Mouse (Mus musculus): ENCODE results near the gene Rhog. TPM values are rescaled to one million over a fixed set of nuclear protein-coding genes. Genes with fewer than 3 reads are reported as not detected.

Gene Rhog
- polyA plus RNA-seq, 1 experiment from 2014 or later, result 27.0 TPM

- no peak overlapping the region for H3K4me3 ChIP-seq
- H3K4me2 ChIP-seq (replicated peaks), result no peak overlapping the region
- no peak for ATAC-seq (ENCODE audit: low FRiP score, low read depth)
- H3K9me3 ChIP-seq, result no peaks in the 10 kb centered on the region
- H3K9ac ChIP-seq (replicated peaks), result no peak overlapping the region
- 86% methylated on average over 8 of the region's 8 CpGs for WGBS
- no peaks in the 10 kb centered on the region for H3K27me3 ChIP-seq
- no peaks in the 10 kb centered on the region for H3K4me1 ChIP-seq
- H3K27ac ChIP-seq (replicated peaks), result no peak overlapping the region
- H3K36me3 ChIP-seq, result peaks cover 50% of the 10 kb centered on the region
These were observed 17.1 kb downstream of the Rhog start for GRCm38 (mm10) chr7:102238686-102239286.

GRCm38 (mm10) chr7:102233059-102233458, 22.8 kb downstream of the Rhog start:
- 75% methylated on average over 4 of the region's 4 CpGs for WGBS
- H3K4me1 ChIP-seq, result no peaks in the 10 kb centered on the region
- H3K9me3 ChIP-seq, result no peaks in the 10 kb centered on the region
- H3K4me3 ChIP-seq, result no peak overlapping the region
- H3K27me3 ChIP-seq, result no peaks in the 10 kb centered on the region
- H3K9ac ChIP-seq (replicated peaks), result no peak overlapping the region
- peaks cover 22% of the 10 kb centered on the region for H3K36me3 ChIP-seq
- no peak overlapping the region for H3K4me2 ChIP-seq (replicated peaks)
- ATAC-seq (ENCODE audit: low FRiP score, low read depth), result no peak
- H3K27ac ChIP-seq (replicated peaks), result no peak overlapping the region

GRCm38 (mm10) chr7:102229814-102230213, 26.0 kb downstream of the Rhog start:
- H3K36me3 ChIP-seq, result no peaks in the 10 kb centered on the region

GRCm38 (mm10) chr7:102228049-102228670, 27.7 kb downstream of the Rhog start:
- H3K9ac ChIP-seq (replicated peaks), result no peak overlapping the region
- WGBS, result 91% methylated on average over 4 of the region's 4 CpGs
- no peak overlapping the region for H3K4me3 ChIP-seq
- no peaks in the 10 kb centered on the region for H3K9me3 ChIP-seq
- no peak overlapping the region for H3K4me2 ChIP-seq (replicated peaks)
- H3K27me3 ChIP-seq, result no peaks in the 10 kb centered on the region
- H3K36me3 ChIP-seq, result no peaks in the 10 kb centered on the region
- 0 out of 2 replicates have a peak, but pooled peaks cover under 1% of the 10 kb centered on the region for H3K4me1 ChIP-seq
- no peak for ATAC-seq (ENCODE audit: low FRiP score, low read depth)
- H3K27ac ChIP-seq (replicated peaks), result no peak overlapping the region

More at GRCm38 (mm10) chr7:102229814-102230213, 26.0 kb downstream of the Rhog start:
- Histone ChIP-seq H3K27ac (replicated peaks) (no peak overlapping the region), H3K4me2 (replicated peaks) (no peak overlapping the region), H3K27me3 (no peaks in the 10 kb centered on the region), H3K9me3 (no peaks in the 10 kb centered on the region), H3K9ac (replicated peaks) (no peak overlapping the region), H3K4me3 (no peak overlapping the region), H3K4me1 (no peaks in the 10 kb centered on the region)
- no peak for ATAC-seq (ENCODE audit: low FRiP score, low read depth)
- 92% methylated on average over 6 of the region's 6 CpGs for WGBS

- Histone ChIP-seq H3K4me1 (0 out of 2 replicates have a peak, but pooled peaks cover 3% of the 10 kb centered on the region), H3K4me2 (replicated peaks) (no peak overlapping the region), H3K27me3 (no peaks in the 10 kb centered on the region), H3K9ac (replicated peaks) (no peak overlapping the region), H3K9me3 (no peaks in the 10 kb centered on the region), H3K4me3 (no peak overlapping the region), H3K36me3 (no peaks in the 10 kb centered on the region), H3K27ac (replicated peaks) (no peak overlapping the region)
- 95% methylated on average over 6 of the region's 6 CpGs for WGBS
- no peak for ATAC-seq (ENCODE audit: low FRiP score, low read depth)
These were observed 29.8 kb downstream of the Rhog start for GRCm38 (mm10) chr7:102226051-102226450.

- H3K36me3 ChIP-seq, result no peaks in the 10 kb centered on the region
- H3K4me1 ChIP-seq, result 0 out of 2 replicates have a peak, but pooled peaks cover 3% of the 10 kb centered on the region
- H3K9ac ChIP-seq (replicated peaks), result no peak overlapping the region
- no peak overlapping the region for H3K4me3 ChIP-seq
- H3K27ac ChIP-seq (replicated peaks), result no peak overlapping the region
- H3K27me3 ChIP-seq, result no peaks in the 10 kb centered on the region
- no peak overlapping the region for H3K4me2 ChIP-seq (replicated peaks)
- ATAC-seq (ENCODE audit: low FRiP score, low read depth), result no peak
- no peaks in the 10 kb centered on the region for H3K9me3 ChIP-seq
- 91% methylated on average over 5 of the region's 5 CpGs for WGBS
These were observed 31.7 kb downstream of the Rhog start for GRCm38 (mm10) chr7:102223883-102224738.

- no peaks in the 10 kb centered on the region for H3K9me3 ChIP-seq
- no peaks in the 10 kb centered on the region for H3K36me3 ChIP-seq
- peak overlapping the region; percentile 91 for H3K4me2 ChIP-seq (replicated peaks)
- H3K27ac ChIP-seq (replicated peaks), result 0 out of 2 replicates have a peak overlapping the region, but pooled peaks have one; percentile 49
- H3K4me3 ChIP-seq, result peak overlapping the region; percentile 63
- H3K4me1 ChIP-seq, result 0 out of 2 replicates have a peak, but pooled peaks cover 3% of the 10 kb centered on the region
- 1% methylated on average over 31 of the region's 31 CpGs for WGBS
- H3K9ac ChIP-seq (replicated peaks), result peak overlapping the region; percentile 72
- H3K27me3 ChIP-seq, result no peaks in the 10 kb centered on the region
- peak; percentile 89 for ATAC-seq (ENCODE audit: low FRiP score, low read depth)
These were observed 32.9 kb downstream of the Rhog start for GRCm38 (mm10) chr7:102222830-102223556.

- Histone ChIP-seq H3K4me3 (peak overlapping the region; percentile 63), H3K36me3 (no peaks in the 10 kb centered on the region), H3K27ac (replicated peaks) (no peak overlapping the region), H3K4me2 (replicated peaks) (peak overlapping the region; percentile 91), H3K9ac (replicated peaks) (peak overlapping the region; percentile 72), H3K4me1 (0 out of 2 replicates have a peak, but pooled peaks cover 3% of the 10 kb centered on the region), H3K27me3 (no peaks in the 10 kb centered on the region), H3K9me3 (no peaks in the 10 kb centered on the region)
- ATAC-seq (ENCODE audit: low FRiP score, low read depth), result peak; percentile 66
- 2% methylated on average over 11 of the region's 13 CpGs for WGBS
These were observed 33.5 kb downstream of the Rhog start for GRCm38 (mm10) chr7:102222336-102222735.

GRCm38 (mm10) chr7:102221899-102222298, 34.0 kb downstream of the Rhog start:
- Histone ChIP-seq H3K36me3 (no peaks in the 10 kb centered on the region), H3K9ac (replicated peaks) (no peak overlapping the region), H3K27me3 (no peaks in the 10 kb centered on the region), H3K4me1 (0 out of 2 replicates have a peak, but pooled peaks cover 3% of the 10 kb centered on the region), H3K4me2 (replicated peaks) (peak overlapping the region; percentile 91), H3K4me3 (peak overlapping the region; percentile 63), H3K27ac (replicated peaks) (no peak overlapping the region), H3K9me3 (no peaks in the 10 kb centered on the region)
- ATAC-seq (ENCODE audit: low FRiP score, low read depth), result peak; percentile 23; the same call in 1 of the 2 replicates
- 43% methylated on average over 1 of the region's 1 CpGs for WGBS

- Histone ChIP-seq H3K4me3 (peak overlapping the region; percentile 85), H3K4me2 (replicated peaks) (peak overlapping the region; percentile 61), H3K27me3 (no peaks in the 10 kb centered on the region), H3K36me3 (no peaks in the 10 kb centered on the region), H3K4me1 (peaks cover 12% of the 10 kb centered on the region), H3K9ac (replicated peaks) (peak overlapping the region; percentile 62), H3K9me3 (no peaks in the 10 kb centered on the region), H3K27ac (replicated peaks) (peak overlapping the region; percentile 92)
- no peak for ATAC-seq (ENCODE audit: low FRiP score, low read depth)
- 65% methylated on average over 3 of the region's 3 CpGs for WGBS
These were observed 44.8 kb downstream of the Rhog start for GRCm38 (mm10) chr7:102211071-102211470.

Data from midbrain, embryonic 12.5 days (tissue).